ENCODE assay signal across 21 mouse cellular contexts in the genomic region with DNA sequence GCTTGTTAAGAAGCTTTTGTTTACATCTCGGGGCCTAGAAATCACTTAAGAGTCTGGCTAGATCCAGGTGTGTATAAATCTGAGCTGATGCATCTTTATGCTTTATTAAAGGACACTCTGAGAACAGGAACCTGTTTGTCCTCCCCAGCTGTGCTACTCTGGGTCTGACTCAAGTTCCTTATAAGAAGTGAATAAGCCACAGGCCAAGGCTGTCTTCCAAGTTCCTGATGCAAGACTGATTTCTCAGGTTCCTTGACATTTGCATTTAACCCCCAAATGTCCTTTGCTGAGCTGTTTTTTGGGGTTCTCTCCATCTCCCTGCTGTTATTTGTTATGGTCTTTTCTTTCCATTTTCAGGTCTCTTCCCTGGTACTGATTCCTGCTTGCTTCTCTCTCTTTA. TPM values are rescaled to one million over a fixed set of nuclear protein-coding genes. Genes with fewer than 3 reads are reported as not detected.
A peak's percentile ranks its signal among the peaks of the same experiment; 100 is the strongest.
DNase-seq lines count a peak whose midpoint lies in the region; ATAC-seq lines count a peak whose summit lies in the region.
"Had no signal": no experiment of that assay in that cellular context is flagged by ENCODE, and none has a peak within 500 bp of the region (broad histone marks: within the 10 kb centered on the region; RNA-seq: fewer than 3 reads in every experiment).

No protein-coding gene starts in this region.

- H3K27me3 ChIP-seq in liver, embryonic 13.5 days: no peaks in the 10 kb centered on the region
- no peaks in the 10 kb centered on the region for H3K27me3 ChIP-seq in liver, embryonic 12.5 days (replicated peaks)
- H3K27me3 ChIP-seq: embryonic facial prominence, embryonic 12.5 days; forebrain, embryonic 15.5 days; limb, embryonic 13.5 days; liver, embryonic 15.5 days had no signal

- H3K4me1 ChIP-seq in liver, embryonic 13.5 days (replicated peaks): peaks cover 80% of the 10 kb centered on the region
- peaks cover 73% of the 10 kb centered on the region for H3K4me1 ChIP-seq in liver, embryonic 12.5 days
- H3K4me1 ChIP-seq: forebrain, embryonic 15.5 days; limb, embryonic 13.5 days had no signal

- no peak for DNase-seq in liver, embryonic 13.5 days
- DNase-seq in adipocyte (ENCODE audit: low spot score): peak; percentile 36
- DNase-seq in cerebellum, adult 9-10 months: no peak
- DNase-seq in frontal cortex, postnatal 25 days (ENCODE audit: low spot score in 2 of 2): no peak
- DNase-seq in heart, postnatal 36 days: no peak
- DNase-seq: adrenal gland, postnatal 25 days; cerebellum, adult 9-11 months; gastrocnemius, postnatal 25 days; heart, adult 2 months; kidney, adult 11 months; layer of hippocampus, adult 9-11 months; thymus, postnatal 14 days had no signal

- no peak overlapping the region for H3K9ac ChIP-seq in liver, embryonic 13.5 days
- no peak overlapping the region for H3K9ac ChIP-seq in liver, embryonic 12.5 days
- H3K9ac ChIP-seq: embryonic facial prominence, embryonic 12.5 days; forebrain, embryonic 15.5 days; limb, embryonic 13.5 days; liver, embryonic 15.5 days; midbrain, embryonic 12.5 days had no signal

- no peak for ATAC-seq in liver, embryonic 13.5 days (ENCODE audit: low read depth)
- ATAC-seq in liver, embryonic 12.5 days: no peak
- ATAC-seq in hematopoietic stem cell, adult 5-6 weeks (replicated peaks in 1 of 2; ENCODE audit: insufficient read depth in 1 of 2, low FRiP score in 2 of 2, low TSS enrichment in 1 of 2, low read depth in 1 of 2, poor library complexity in 2 of 2, severe bottlenecking in 2 of 2): peak; percentile 25 to 29; a peak in 1 of 4 replicates
- ATAC-seq: forebrain, embryonic 15.5 days; lung, postnatal 0 days had no signal

- H3K9me3 ChIP-seq in liver, embryonic 13.5 days (replicated peaks): no peaks in the 10 kb centered on the region
- no peaks in the 10 kb centered on the region for H3K9me3 ChIP-seq in liver, embryonic 12.5 days (replicated peaks)
- H3K9me3 ChIP-seq: embryonic facial prominence, embryonic 12.5 days; forebrain, embryonic 15.5 days; limb, embryonic 13.5 days; liver, embryonic 15.5 days; midbrain, embryonic 12.5 days had no signal

- 90% methylated on average over 1 of the region's 1 CpGs for WGBS in liver, embryonic 13.5 days (ENCODE audit: insufficient replicate concordance)
- 95% methylated on average over 1 of the region's 1 CpGs for WGBS in liver, embryonic 12.5 days (ENCODE audit: insufficient replicate concordance)

- H3K4me2 ChIP-seq in liver, embryonic 13.5 days: no peak overlapping the region
- no peak overlapping the region for H3K4me2 ChIP-seq in liver, embryonic 12.5 days
- H3K4me2 ChIP-seq: embryonic facial prominence, embryonic 12.5 days; forebrain, embryonic 15.5 days; limb, embryonic 13.5 days; liver, embryonic 15.5 days; midbrain, embryonic 12.5 days had no signal

- peaks cover 29% of the 10 kb centered on the region for H3K36me3 ChIP-seq in liver, embryonic 13.5 days
- peaks cover 30% of the 10 kb centered on the region for H3K36me3 ChIP-seq in liver, embryonic 12.5 days
- H3K36me3 ChIP-seq: embryonic facial prominence, embryonic 12.5 days; forebrain, embryonic 15.5 days; limb, embryonic 13.5 days; midbrain, embryonic 12.5 days had no signal

- no peak overlapping the region for H3K4me3 ChIP-seq in liver, embryonic 13.5 days (replicated peaks)
- no peak overlapping the region for H3K4me3 ChIP-seq in liver, embryonic 12.5 days
- H3K4me3 ChIP-seq: embryonic facial prominence, embryonic 12.5 days; forebrain, embryonic 15.5 days; heart, adult 2 months; limb, embryonic 13.5 days; liver, embryonic 15.5 days; midbrain, embryonic 12.5 days had no signal

- 0 out of 2 replicates have a peak overlapping the region, but pooled peaks have one; percentile 36 for H3K27ac ChIP-seq in liver, embryonic 13.5 days
- H3K27ac ChIP-seq in liver, embryonic 12.5 days: no peak overlapping the region
- H3K27ac ChIP-seq: embryonic facial prominence, embryonic 12.5 days; forebrain, embryonic 15.5 days; heart, adult 2 months; kidney, postnatal 0 days; limb, embryonic 13.5 days; liver, embryonic 15.5 days; midbrain, embryonic 12.5 days had no signal

- intact Hi-C loops in heart, postnatal 36 days (cut with DNase I): no loop called here

RNA-seq across cellular contexts. Expression of a gene that starts 5.9 kb away (rescaled TPM):
- 30.1 and 43.5 TPM in 2 replicates for polyA plus RNA-seq in liver, embryonic 13.5 days (2015; fragmentation: Nextera tagmentation; extraction: Ambion mirVana)
- polyA plus RNA-seq in liver, embryonic 12.5 days (2016; fragmentation: Nextera tagmentation; extraction: Ambion mirVana): 36.3 and 37.5 TPM in 2 replicates
- total RNA-seq in hematopoietic stem cell, adult 5-6 weeks (2017): 14.1 and 15.5 TPM in 2 replicates
- total RNA-seq in heart, postnatal 36 days (2021): 1 to 10 TPM; 7.0 to 9.2 TPM

RNA-seq across cellular contexts. Expression of a gene that starts 5.9 kb away (rescaled TPM):
- 129 and 141 TPM in 2 replicates for polyA plus RNA-seq in liver, embryonic 13.5 days (2015; fragmentation: Nextera tagmentation; extraction: Ambion mirVana)
- 116 and 120 TPM in 2 replicates for polyA plus RNA-seq in liver, embryonic 12.5 days (2016; fragmentation: Nextera tagmentation; extraction: Ambion mirVana)
- total RNA-seq in hematopoietic stem cell, adult 5-6 weeks (2017): 19.4 and 54.6 TPM in 2 replicates
- total RNA-seq in heart, postnatal 36 days (2021): 10 to 100 TPM; 50.3 to 53.5 TPM

Comparison
In these comparisons a context has a peak if more than half of its experiments do, and no peak if none do; other contexts are left out.
1. ATAC-seq: peak in hematopoietic stem cell, adult 5-6 weeks (2 of 2); none in liver, embryonic 13.5 days (single experiment) and liver, embryonic 12.5 days (single experiment).